Mouse (Mus musculus): ENCODE results near the gene Tmeff2.

Gene Tmeff2

GRCm38 (mm10) chr1:51114721-51115120 is 214.3 kb downstream of the Tmeff2 start:
- DNase-seq, result peak; percentile 10

DNA sequence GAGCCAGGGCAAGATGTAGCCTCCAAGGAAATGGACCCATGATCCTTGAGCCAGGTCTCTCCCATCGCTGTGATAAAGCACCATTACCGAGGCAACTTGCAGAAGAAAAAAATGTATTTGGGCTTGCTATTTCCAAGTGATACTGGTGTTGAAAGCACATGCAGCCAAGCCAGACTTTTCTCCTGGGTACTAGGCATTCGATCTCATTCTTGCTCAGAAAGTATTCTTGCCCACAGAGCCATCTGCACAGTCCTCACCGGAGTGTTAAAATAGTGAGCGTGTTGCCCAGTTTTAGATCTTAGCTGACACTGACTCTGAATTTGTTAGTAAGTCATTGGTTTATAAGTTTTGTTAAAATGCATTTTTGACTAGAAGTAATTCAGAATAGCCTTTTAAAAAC is 215.3 kb downstream of the Tmeff2 start:
- no peak for DNase-seq

- DNase-seq, result no peak
These were observed 217.4 kb downstream of the Tmeff2 start for GRCm38 (mm10) chr1:51117830-51118229.

DNA sequence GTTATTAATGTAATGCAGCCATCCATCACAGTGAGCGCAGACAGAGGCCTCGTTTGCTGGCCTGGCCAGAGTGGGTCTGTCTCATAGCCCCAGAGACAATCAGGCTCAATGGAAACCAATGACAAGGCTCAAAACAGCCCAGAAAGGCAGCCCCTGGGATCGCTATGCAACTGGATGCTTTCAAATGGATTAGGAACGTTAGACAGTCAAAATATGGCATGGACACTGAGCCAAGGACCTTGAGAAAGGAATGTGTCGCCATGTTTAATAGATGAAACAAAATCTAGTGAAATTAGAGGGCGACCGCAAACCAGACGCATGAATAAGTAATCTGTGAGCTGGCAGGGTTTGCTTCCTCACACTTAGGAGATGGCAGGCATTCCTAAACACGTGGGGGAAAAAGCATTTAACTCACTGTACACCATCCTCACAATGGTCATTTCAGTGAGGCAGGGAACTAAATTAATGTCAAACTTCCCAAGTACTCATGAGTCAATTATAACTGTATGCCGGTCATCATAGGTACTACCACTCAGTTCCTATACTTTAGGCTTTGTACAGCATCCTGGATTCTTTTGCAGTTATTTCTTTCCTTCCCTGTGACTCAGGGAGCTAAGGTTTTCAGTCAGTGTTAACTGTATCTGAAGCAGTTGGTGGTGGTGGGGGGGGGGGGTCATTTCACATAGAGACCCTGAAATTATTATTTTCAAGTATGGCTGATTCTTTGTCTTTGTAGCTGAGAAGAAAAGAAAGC is 225.4 kb downstream of the Tmeff2 start:
- DNase-seq, result no peak

- no peak for DNase-seq
These were observed 225.9 kb downstream of the Tmeff2 start for GRCm38 (mm10) chr1:51126425-51126765.

- peak; percentile 69 for DNase-seq
These were observed 236.3 kb downstream of the Tmeff2 start for GRCm38 (mm10) chr1:51136792-51137191.

DNA sequence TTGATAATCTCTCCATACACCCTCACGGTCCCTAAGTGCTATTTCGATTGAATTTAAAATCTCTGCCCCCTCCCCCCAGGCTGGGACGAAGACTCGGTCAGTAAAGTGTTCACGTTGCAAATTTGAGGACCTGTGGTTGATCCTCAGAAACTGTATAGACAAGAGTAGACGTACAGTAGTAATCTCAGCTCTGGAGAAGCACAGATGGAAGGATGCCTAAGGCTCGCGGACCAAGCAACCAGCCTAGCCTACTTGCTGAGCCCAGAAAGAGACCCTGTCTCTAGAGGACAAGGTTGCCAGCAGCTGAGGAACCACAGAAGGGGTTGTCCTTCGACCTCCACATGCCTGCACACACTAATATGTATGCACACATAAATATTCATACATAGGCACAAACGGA is 239.2 kb downstream of the Tmeff2 start:
- DNase-seq, result no peak

DNA sequence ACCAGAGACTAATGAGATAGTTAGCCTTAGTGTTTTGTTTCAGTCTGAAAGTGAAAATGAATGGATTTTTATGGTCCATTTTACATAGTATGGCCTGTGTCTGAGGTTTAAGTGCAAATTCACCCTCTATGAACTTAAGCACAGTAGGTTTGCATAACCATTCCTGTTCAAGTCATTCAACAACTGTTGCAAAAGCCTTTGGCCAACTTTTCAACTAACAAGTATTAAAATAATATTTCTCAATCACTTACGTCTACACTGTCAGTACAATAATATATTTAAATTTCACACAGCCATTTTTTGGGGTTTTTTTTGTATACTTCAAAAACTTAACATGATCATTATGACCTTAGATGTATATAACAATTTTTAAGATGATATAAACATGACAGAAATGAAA is 240.9 kb downstream of the Tmeff2 start:
- no peak for DNase-seq

- DNase-seq, result no peak
These were observed 242.3 kb downstream of the Tmeff2 start for GRCm38 (mm10) chr1:51142729-51143128.

- no peak for DNase-seq
These were observed 245.2 kb downstream of the Tmeff2 start for GRCm38 (mm10) chr1:51145693-51146092.

- peak; percentile 57 for DNase-seq
These were observed 248.2 kb downstream of the Tmeff2 start for GRCm38 (mm10) chr1:51148481-51149137.

DNA sequence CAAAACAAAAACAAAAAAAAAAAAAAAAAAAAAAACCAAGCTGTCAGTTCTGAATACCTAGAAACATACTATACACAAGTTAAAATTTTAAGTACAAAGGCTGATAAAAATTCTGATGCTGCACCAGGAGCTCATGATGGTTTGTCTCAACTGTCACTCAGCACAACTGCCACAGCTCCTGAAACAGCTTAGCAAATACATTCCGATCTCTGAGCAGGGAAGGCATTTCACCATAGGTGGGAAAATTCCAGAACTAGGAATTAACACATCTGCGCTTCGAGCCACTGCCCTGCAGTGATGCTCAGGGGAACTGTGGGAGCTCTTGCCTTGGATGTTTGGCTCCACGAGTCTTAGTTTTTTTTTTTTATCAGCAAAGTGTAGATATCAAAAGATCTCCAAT is 249.0 kb downstream of the Tmeff2 start:
- DNase-seq, result peak; percentile 53

- peak; percentile 29 for DNase-seq
These were observed 249.4 kb downstream of the Tmeff2 start for GRCm38 (mm10) chr1:51149890-51150289.

- no peak for DNase-seq
These were observed 251.6 kb downstream of the Tmeff2 start for GRCm38 (mm10) chr1:51152017-51152416.

GRCm38 (mm10) chr1:51152856-51153255 is 252.4 kb downstream of the Tmeff2 start:
- DNase-seq, result peak; percentile 16

DNA sequence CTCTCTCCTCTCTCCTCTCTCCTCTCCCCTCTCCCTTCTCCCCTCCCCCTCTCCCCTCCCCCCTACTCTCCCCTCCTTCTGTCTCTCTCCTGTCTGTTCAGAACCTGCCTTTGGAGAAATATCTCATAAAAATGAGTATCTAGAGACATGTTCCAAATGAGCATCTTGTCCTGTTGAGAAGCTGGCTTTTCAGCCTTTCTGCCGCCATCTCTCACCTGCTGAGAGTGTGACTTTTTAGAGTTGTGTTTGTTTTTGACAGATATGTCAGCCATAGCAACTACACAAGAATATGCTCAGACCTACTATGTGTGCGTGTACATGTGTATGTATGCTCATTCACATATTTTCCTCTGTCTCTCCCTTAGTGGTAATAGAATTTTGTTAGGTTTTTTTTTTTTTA is 283.8 kb downstream of the Tmeff2 start:
- DNase-seq, result no peak

DNA sequence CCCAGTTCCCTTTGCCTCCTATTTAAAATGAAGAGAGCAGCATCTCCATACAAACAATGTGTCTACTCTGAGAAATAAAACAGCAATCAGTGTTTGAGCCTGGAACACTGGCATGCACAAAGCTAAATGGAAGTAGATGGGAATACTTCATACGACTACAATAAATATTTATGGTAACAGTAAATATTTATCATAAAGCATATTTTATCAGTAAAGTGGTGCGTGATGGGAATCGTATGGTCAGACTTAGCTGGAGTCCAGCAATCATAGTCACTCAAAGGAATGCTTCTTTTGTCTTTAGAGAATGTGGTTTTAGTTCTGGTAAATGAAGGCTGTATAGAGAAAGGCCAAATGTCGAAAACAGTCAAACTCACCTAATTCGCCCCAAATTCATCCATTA is 288.6 kb downstream of the Tmeff2 start:
- DNase-seq, result no peak

DNA sequence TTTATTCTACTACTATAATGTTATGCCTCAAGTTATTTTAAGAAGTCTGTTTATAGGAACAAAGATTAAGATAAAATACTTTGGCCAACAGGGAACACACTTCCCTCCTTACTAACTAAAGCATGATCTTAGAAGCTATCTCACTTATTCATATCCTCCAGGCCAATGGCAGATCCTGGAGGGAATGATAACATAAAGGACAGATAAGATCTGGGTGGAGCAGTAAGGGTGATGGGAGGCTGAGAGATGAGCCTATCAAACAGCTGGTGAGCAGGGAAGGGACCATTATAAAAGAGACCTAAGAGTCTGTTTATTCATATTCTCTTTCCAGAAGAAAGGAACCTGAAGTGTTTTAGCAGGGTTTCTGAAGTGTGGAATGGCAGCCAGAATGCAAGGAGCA is 290.8 kb downstream of the Tmeff2 start:
- DNase-seq, result peak; percentile 53

- DNase-seq, result peak; percentile 10
These were observed 291.6 kb downstream of the Tmeff2 start for GRCm38 (mm10) chr1:51191872-51192613.

DNA sequence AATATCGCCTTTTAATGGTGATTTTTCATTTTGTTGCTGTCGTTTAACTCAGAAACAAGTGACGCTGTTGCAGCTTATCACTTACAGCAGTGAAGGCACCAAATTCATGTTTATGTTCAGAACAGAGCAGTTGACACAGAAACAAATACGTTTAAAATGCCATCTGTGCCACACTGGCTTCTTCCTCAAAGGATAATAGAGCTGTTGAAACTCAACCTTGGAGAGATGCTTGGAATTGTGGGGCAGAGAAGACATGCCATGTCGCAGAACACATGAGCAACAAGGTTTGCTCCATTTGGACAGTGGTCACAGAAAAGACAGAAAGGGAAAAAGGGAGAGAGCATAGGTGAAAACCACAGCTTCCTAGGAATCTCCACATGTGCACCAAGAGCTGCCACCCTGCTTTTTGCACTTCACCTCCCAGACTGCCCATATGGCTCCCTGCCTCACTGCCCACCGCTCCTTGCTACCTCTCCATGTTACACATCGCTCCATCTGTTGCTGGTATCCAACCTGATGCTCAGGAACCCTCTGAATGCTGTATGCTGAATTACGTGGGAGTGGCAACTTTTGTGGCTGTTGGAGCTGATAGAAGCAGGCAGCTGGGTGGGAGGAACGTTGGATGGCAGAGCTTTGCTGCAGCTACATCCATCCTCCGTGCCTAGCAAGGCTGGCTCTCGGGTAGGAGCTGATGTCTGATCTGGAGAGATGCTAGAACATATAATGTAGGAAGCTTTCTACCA is 298.8 kb downstream of the Tmeff2 start:
- no peak for DNase-seq

DNA sequence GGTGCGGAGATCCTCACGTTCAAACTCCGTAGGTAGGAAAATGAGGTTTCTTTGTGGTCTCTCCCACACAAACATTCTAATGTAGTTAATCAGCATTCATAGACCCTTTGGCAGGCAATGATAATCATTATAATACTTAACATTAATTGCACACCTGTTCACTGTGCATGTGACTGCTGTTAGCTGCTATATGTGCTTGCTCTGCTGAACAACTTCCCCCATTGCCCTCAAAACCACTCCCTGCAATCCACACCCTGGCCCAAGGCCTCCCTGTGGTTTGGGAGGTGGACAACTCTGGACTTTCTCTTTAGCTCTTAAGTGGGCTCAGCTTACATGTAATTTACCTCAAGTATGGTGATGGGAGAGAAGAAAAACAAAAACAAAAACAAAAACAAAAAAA is 299.5 kb downstream of the Tmeff2 start:
- DNase-seq, result no peak

DNA sequence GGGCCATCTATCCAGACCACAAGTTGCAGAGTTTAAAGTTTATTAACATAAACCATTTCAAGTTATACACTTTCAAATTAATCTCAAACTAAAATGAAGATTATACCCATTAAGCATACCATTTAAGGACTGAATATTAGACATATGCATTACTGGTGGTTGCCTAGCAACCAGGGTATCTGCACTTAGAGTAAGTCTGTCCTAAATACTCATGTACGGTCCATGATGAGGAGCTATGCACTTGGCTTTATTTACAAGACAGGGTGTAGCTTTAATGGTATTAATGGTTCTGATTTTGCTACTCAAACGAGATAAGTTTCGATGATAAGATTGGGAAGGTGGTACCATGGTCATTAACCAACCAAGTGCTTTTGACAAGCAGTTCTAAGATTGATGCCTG is 315.2 kb downstream of the Tmeff2 start:
- no peak for DNase-seq

Measured in lung, postnatal 36 days (tissue).